Mouse (Mus musculus): ENCODE measurements around the gene Gm10643. TPM values are rescaled to one million over a fixed set of nuclear protein-coding genes. Genes with fewer than 3 reads are reported as not detected.

Gene Gm10643
- polyA plus RNA-seq, 1 experiment from 2014 or later = 3.0 TPM

GRCm38 (mm10) chr8:84087821-84088220, 22.9 kb upstream of the Gm10643 start:
- Histone ChIP-seq H3K27ac (no peak overlapping the region), H3K4me3 (no peak overlapping the region), H3K4me2 (replicated peaks) (no peak overlapping the region), H3K27me3 (no peaks in the 10 kb centered on the region; the same call in 1 of the 2 replicates), H3K9ac (no peak overlapping the region), H3K36me3 (peaks cover 61% of the 10 kb centered on the region), H3K9me3 (replicated peaks) (no peaks in the 10 kb centered on the region), H3K4me1 (peaks cover 8% of the 10 kb centered on the region)
- WGBS = 97% methylated on average over 14 of the region's 14 CpGs
- ATAC-seq (ENCODE audit: low FRiP score) = no peak

- no peaks in the 10 kb centered on the region; the same call in 1 of the 2 replicates for H3K27me3 ChIP-seq
- WGBS = 92% methylated on average over 7 of the region's 7 CpGs
These were observed 22.2 kb upstream of the Gm10643 start for GRCm38 (mm10) chr8:84087156-84087555.

GRCm38 (mm10) chr8:84084341-84085115, 19.6 kb upstream of the Gm10643 start:
- no peaks in the 10 kb centered on the region; the same call in 1 of the 2 replicates for H3K27me3 ChIP-seq
- H3K27ac ChIP-seq = no peak overlapping the region
- ATAC-seq (ENCODE audit: low FRiP score) = no peak; the same call in 1 of the 2 replicates
- H3K4me3 ChIP-seq = no peak overlapping the region
- peak overlapping the region; percentile 26 for H3K4me2 ChIP-seq (replicated peaks)
- H3K36me3 ChIP-seq = peaks cover 65% of the 10 kb centered on the region
- 30% methylated on average over 42 of the region's 42 CpGs for WGBS
- H3K9me3 ChIP-seq (replicated peaks) = no peaks in the 10 kb centered on the region
- H3K9ac ChIP-seq = peak overlapping the region; percentile 45; the same call in 1 of the 2 replicates
- H3K4me1 ChIP-seq = peaks cover 8% of the 10 kb centered on the region

More at GRCm38 (mm10) chr8:84087156-84087555, 22.2 kb upstream of the Gm10643 start:
- no peak overlapping the region for H3K4me2 ChIP-seq (replicated peaks)
- H3K36me3 ChIP-seq = peaks cover 61% of the 10 kb centered on the region
- H3K4me3 ChIP-seq = no peak overlapping the region
- ATAC-seq (ENCODE audit: low FRiP score) = no peak
- H3K9me3 ChIP-seq (replicated peaks) = no peaks in the 10 kb centered on the region
- H3K27ac ChIP-seq = no peak overlapping the region
- no peak overlapping the region for H3K9ac ChIP-seq
- H3K4me1 ChIP-seq = peaks cover 8% of the 10 kb centered on the region

GRCm38 (mm10) chr8:84083829-84084241, 18.9 kb upstream of the Gm10643 start:
- Histone ChIP-seq H3K4me2 (replicated peaks) (no peak overlapping the region), H3K27me3 (no peaks in the 10 kb centered on the region; the same call in 1 of the 2 replicates), H3K9ac (no peak overlapping the region; the same call in 1 of the 2 replicates), H3K4me1 (peaks cover 8% of the 10 kb centered on the region), H3K36me3 (peaks cover 67% of the 10 kb centered on the region), H3K4me3 (no peak overlapping the region), H3K9me3 (replicated peaks) (no peaks in the 10 kb centered on the region), H3K27ac (no peak overlapping the region)
- 0 out of 2 replicates have a peak, but pooled peaks have one; percentile 35 for ATAC-seq (ENCODE audit: low FRiP score)
- 26% methylated on average over 8 of the region's 8 CpGs for WGBS

GRCm38 (mm10) chr8:84079206-84079605, 14.3 kb upstream of the Gm10643 start:
- H3K27ac ChIP-seq = no peak overlapping the region
- peaks cover 69% of the 10 kb centered on the region for H3K36me3 ChIP-seq
- H3K27me3 ChIP-seq = no peaks in the 10 kb centered on the region; the same call in 1 of the 2 replicates
- H3K4me3 ChIP-seq = no peak overlapping the region
- H3K4me1 ChIP-seq = peaks cover 3% of the 10 kb centered on the region; the same call in 1 of the 2 replicates
- no peak overlapping the region for H3K9ac ChIP-seq
- no peaks in the 10 kb centered on the region for H3K9me3 ChIP-seq (replicated peaks)
- no peak for ATAC-seq (ENCODE audit: low FRiP score)
- no peak overlapping the region for H3K4me2 ChIP-seq (replicated peaks)
- WGBS = 87% methylated on average over 5 of the region's 5 CpGs

GRCm38 (mm10) chr8:84076849-84077248, 11.9 kb upstream of the Gm10643 start:
- H3K4me2 ChIP-seq (replicated peaks) = no peak overlapping the region
- H3K4me1 ChIP-seq = peaks cover 19% of the 10 kb centered on the region
- H3K27ac ChIP-seq = no peak overlapping the region
- no peaks in the 10 kb centered on the region for H3K27me3 ChIP-seq
- no peak overlapping the region for H3K9ac ChIP-seq
- no peak for ATAC-seq (ENCODE audit: low FRiP score)
- H3K4me3 ChIP-seq = no peak overlapping the region
- 95% methylated on average over 3 of the region's 3 CpGs for WGBS
- no peaks in the 10 kb centered on the region for H3K9me3 ChIP-seq (replicated peaks)
- H3K36me3 ChIP-seq = peaks cover 49% of the 10 kb centered on the region

- H3K27ac ChIP-seq = no peak overlapping the region
- WGBS = 100% methylated on average over 1 of the region's 1 CpGs
- no peaks in the 10 kb centered on the region for H3K9me3 ChIP-seq (replicated peaks)
- H3K36me3 ChIP-seq = peaks cover 47% of the 10 kb centered on the region
- H3K4me2 ChIP-seq (replicated peaks) = no peak overlapping the region
- no peaks in the 10 kb centered on the region for H3K27me3 ChIP-seq
- no peak overlapping the region for H3K4me3 ChIP-seq
- H3K4me1 ChIP-seq = peaks cover 23% of the 10 kb centered on the region
- ATAC-seq (ENCODE audit: low FRiP score) = no peak
- no peak overlapping the region for H3K9ac ChIP-seq
These were observed 11.5 kb upstream of the Gm10643 start for GRCm38 (mm10) chr8:84076412-84076811.

- H3K36me3 ChIP-seq = peaks cover 17% of the 10 kb centered on the region
- no peaks in the 10 kb centered on the region for H3K9me3 ChIP-seq (replicated peaks)
- H3K4me1 ChIP-seq = peaks cover 42% of the 10 kb centered on the region
- peak overlapping the region; percentile 41 for H3K27ac ChIP-seq
- WGBS = 56% methylated on average over 10 of the region's 10 CpGs
- peak; percentile 30; the same call in 1 of the 2 replicates for ATAC-seq (ENCODE audit: low FRiP score)
- no peaks in the 10 kb centered on the region for H3K27me3 ChIP-seq
- H3K4me2 ChIP-seq (replicated peaks) = 0 out of 2 replicates have a peak overlapping the region, but pooled peaks have one; percentile 13
- H3K9ac ChIP-seq = peak overlapping the region; percentile 32; the same call in 1 of the 2 replicates
- no peak overlapping the region for H3K4me3 ChIP-seq
These were observed 8.5 kb upstream of the Gm10643 start for GRCm38 (mm10) chr8:84073230-84073976.

GRCm38 (mm10) chr8:84072321-84072720, 7.4 kb upstream of the Gm10643 start:
- no peaks in the 10 kb centered on the region for H3K9me3 ChIP-seq (replicated peaks)
- ATAC-seq (ENCODE audit: low FRiP score) = no peak
- no peak overlapping the region for H3K9ac ChIP-seq
- no peak overlapping the region for H3K4me3 ChIP-seq
- no peak overlapping the region for H3K27ac ChIP-seq
- peaks cover 52% of the 10 kb centered on the region for H3K4me1 ChIP-seq
- H3K4me2 ChIP-seq (replicated peaks) = no peak overlapping the region
- H3K36me3 ChIP-seq = peaks cover 17% of the 10 kb centered on the region
- no peaks in the 10 kb centered on the region for H3K27me3 ChIP-seq
- WGBS = 90% methylated on average over 10 of the region's 10 CpGs

GRCm38 (mm10) chr8:84071921-84072320, 7.0 kb upstream of the Gm10643 start:
- Histone ChIP-seq H3K27me3 (no peaks in the 10 kb centered on the region), H3K4me2 (replicated peaks) (no peak overlapping the region), H3K9me3 (replicated peaks) (no peaks in the 10 kb centered on the region), H3K4me3 (no peak overlapping the region), H3K36me3 (peaks cover 16% of the 10 kb centered on the region), H3K9ac (no peak overlapping the region), H3K4me1 (peaks cover 52% of the 10 kb centered on the region), H3K27ac (no peak overlapping the region)
- WGBS = 76% methylated on average over 3 of the region's 3 CpGs
- ATAC-seq (ENCODE audit: low FRiP score) = no peak

GRCm38 (mm10) chr8:84070667-84071066, 5.7 kb upstream of the Gm10643 start:
- WGBS = 90% methylated on average over 2 of the region's 2 CpGs
- H3K4me3 ChIP-seq = no peak overlapping the region
- H3K36me3 ChIP-seq = peaks cover 6% of the 10 kb centered on the region; the same call in 1 of the 2 replicates
- ATAC-seq (ENCODE audit: low FRiP score) = no peak
- no peak overlapping the region for H3K27ac ChIP-seq
- H3K9ac ChIP-seq = no peak overlapping the region
- H3K4me2 ChIP-seq (replicated peaks) = no peak overlapping the region
- H3K9me3 ChIP-seq (replicated peaks) = no peaks in the 10 kb centered on the region
- H3K4me1 ChIP-seq = peaks cover 55% of the 10 kb centered on the region
- no peaks in the 10 kb centered on the region for H3K27me3 ChIP-seq

GRCm38 (mm10) chr8:84070241-84070640, 5.3 kb upstream of the Gm10643 start:
- H3K9me3 ChIP-seq (replicated peaks) = no peaks in the 10 kb centered on the region
- 84% methylated on average over 5 of the region's 5 CpGs for WGBS
- ATAC-seq (ENCODE audit: low FRiP score) = no peak
- H3K4me2 ChIP-seq (replicated peaks) = no peak overlapping the region
- H3K27ac ChIP-seq = no peak overlapping the region
- H3K4me3 ChIP-seq = no peak overlapping the region
- H3K9ac ChIP-seq = no peak overlapping the region; the same call in 1 of the 2 replicates
- H3K36me3 ChIP-seq = peaks cover 5% of the 10 kb centered on the region; the same call in 1 of the 2 replicates
- no peaks in the 10 kb centered on the region for H3K27me3 ChIP-seq
- peaks cover 57% of the 10 kb centered on the region for H3K4me1 ChIP-seq

All from hindbrain, embryonic 12.5 days (tissue).